Mouse (Mus musculus) lung, postnatal 0 days (tissue): Measurements from ENCODE around the gene Tango2. TPM values are rescaled to one million over a fixed set of nuclear protein-coding genes. Genes with fewer than 3 reads are reported as not detected.

Experiments
- ATAC-seq: fragments of 200-750 bp; cut with Nextera tagmentation; 2 replicates; pipeline ENCODE4 v1.8.0; 2017; ENCODE audit warnings: moderate library complexity
- DNase-seq: peaks from one replicate; pipeline ENCODE4 v3.0.0-alpha.2; 2016; ENCODE audit warnings: low spot score
- H3K27ac ChIP-seq: fragments of 300-500 bp; sonication (generic); 2 replicates; pipeline ENCODE4 v1.5.1; 2014; ENCODE audit warnings: antibody characterized with exemption, mild to moderate bottlenecking, low read length, mixed read lengths
- H3K27me3 ChIP-seq: fragments of 300-500 bp; sonication (generic); replicated peaks from 2 replicates; pipeline ENCODE4 v1.6.1; 2014; ENCODE audit warnings: low read length, mixed read lengths; ENCODE audit not compliant: insufficient read depth
- H3K36me3 ChIP-seq: fragments of 300-500 bp; sonication (generic); 2 replicates; pipeline ENCODE4 v1.6.1; 2014; ENCODE audit warnings: low read length, mixed read lengths; ENCODE audit not compliant: insufficient read depth
- H3K4me1 ChIP-seq: fragments of 300-500 bp; sonication (generic); 2 replicates; pipeline ENCODE4 v1.6.1; 2014; ENCODE audit warnings: antibody characterized with exemption, low read depth, low read length, mixed read lengths; ENCODE audit not compliant: insufficient read depth
- H3K4me2 ChIP-seq: fragments of 300-500 bp; sonication (generic); replicated peaks from 2 replicates; pipeline ENCODE4 v1.6.1; 2014; ENCODE audit warnings: low read depth, mild to moderate bottlenecking, low read length, moderate library complexity, mixed read lengths
- H3K4me3 ChIP-seq: fragments of 300-500 bp; sonication (generic); 2 replicates; pipeline ENCODE4 v1.5.1; 2014; ENCODE audit warnings: low read depth, low read length
- H3K9ac ChIP-seq: fragments of 300-500 bp; sonication (generic); replicated peaks from 2 replicates; pipeline ENCODE4 v1.6.1; 2014; ENCODE audit warnings: low read depth, mild to moderate bottlenecking
- H3K9me3 ChIP-seq: fragments of 300-500 bp; sonication (generic); 2 replicates; pipeline ENCODE4 v1.6.1; 2016; ENCODE audit warnings: low read length, mixed read lengths
- CTCF ChIP-seq: IDR thresholded peaks from 2 replicates; pipeline ENCODE4 v1.5.1; 2016; ENCODE audit warnings: antibody characterized with exemption, mild to moderate bottlenecking
- EP300 ChIP-seq: IDR thresholded peaks from 2 replicates; pipeline ENCODE4 v1.6.1; 2016; ENCODE audit warnings: antibody characterized with exemption, mild to moderate bottlenecking, control low read depth
- WGBS: fragments of 180-500 bp; shearing (Covaris S2); extraction: QIAGEN DNeasy Blood & Tissue Kit; methylation state at CpG from one replicate; pipeline ENCODE4 v1.1.7; 2014; 5-methylcytosine and 5-hydroxymethylcytosine counted together
- polyA plus RNA-seq: library from polyadenylated mRNA; unstranded; fragments of >200 nt; fragmentation: Nextera tagmentation; extraction: Ambion mirVana; gene quantifications from 2 replicates; pipeline ENCODE4 v1.2.1, GENCODE M21; 2015

Tango2 gene
- polyA plus RNA-seq, 1 experiment from 2014 or later = 25.2 TPM

- TF ChIP-seq CTCF (no peak), EP300 (no peak)
- ATAC-seq (peak; percentile 92), DNase-seq (peak; percentile 83)
- Histone ChIP-seq H3K4me1 (peaks cover 5% of the 10 kb centered on the region), H3K27ac (peak overlapping the region; percentile 86), H3K4me3 (peak overlapping the region; percentile 75), H3K9me3 (no peaks in the 10 kb centered on the region), H3K36me3 (peaks cover 7% of the 10 kb centered on the region; the same call in 1 of the 2 replicates), H3K27me3 (no peaks in the 10 kb centered on the region), H3K4me2 (peak overlapping the region; percentile 82), H3K9ac (peak overlapping the region; percentile 80)
- whole genome bisulfite sequencing = under 1% methylated on average over 13 of the region's 31 CpGs
These were observed 59.3 kb downstream of the Tango2 start for GRCm38 (mm10) chr16:18288581-18289061.

GRCm38 (mm10) chr16:18288166-18288565 is 59.7 kb downstream of the Tango2 start:
- Histone ChIP-seq H3K9ac (peak overlapping the region; percentile 80), H3K4me2 (peak overlapping the region; percentile 82), H3K4me1 (peaks cover 5% of the 10 kb centered on the region), H3K27ac (0 out of 2 replicates have a peak overlapping the region, but pooled peaks have one; percentile 86), H3K27me3 (no peaks in the 10 kb centered on the region), H3K4me3 (peak overlapping the region; percentile 75), H3K9me3 (no peaks in the 10 kb centered on the region), H3K36me3 (peaks cover 11% of the 10 kb centered on the region; the same call in 1 of the 2 replicates)
- under 1% methylated on average over 4 of the region's 4 CpGs for WGBS
- peak; percentile 31 for DNase-seq
- TF ChIP-seq EP300 (no peak), CTCF (no peak)
- ATAC-seq = no peak

- Histone ChIP-seq H3K9ac (no peak overlapping the region), H3K36me3 (peaks cover 40% of the 10 kb centered on the region), H3K4me2 (no peak overlapping the region), H3K9me3 (no peaks in the 10 kb centered on the region), H3K4me1 (no peaks in the 10 kb centered on the region), H3K27me3 (no peaks in the 10 kb centered on the region), H3K4me3 (no peak overlapping the region), H3K27ac (no peak overlapping the region)
- WGBS = 75% methylated on average over 2 of the region's 2 CpGs
- DNase-seq (no peak), ATAC-seq (no peak)
- TF ChIP-seq CTCF (no peak), EP300 (no peak)
These were observed 72.7 kb downstream of the Tango2 start for GRCm38 (mm10) chr16:18275166-18275565.

- peak; percentile 32 for DNase-seq
- 78% methylated on average over 5 of the region's 5 CpGs for WGBS
- Histone ChIP-seq H3K4me1 (no peaks in the 10 kb centered on the region), H3K4me3 (no peak overlapping the region), H3K27me3 (no peaks in the 10 kb centered on the region), H3K27ac (no peak overlapping the region), H3K9me3 (no peaks in the 10 kb centered on the region), H3K9ac (no peak overlapping the region), H3K36me3 (peaks cover 27% of the 10 kb centered on the region), H3K4me2 (no peak overlapping the region)
- peak; percentile 54 for TF ChIP-seq CTCF
- TF ChIP-seq EP300 = no peak
- no peak for ATAC-seq
These were observed 79.7 kb downstream of the Tango2 start for GRCm38 (mm10) chr16:18268182-18268581.

- 81% methylated on average over 2 of the region's 2 CpGs for WGBS
- ATAC-seq = no peak
- Histone ChIP-seq H3K27ac (no peak overlapping the region), H3K9ac (no peak overlapping the region), H3K27me3 (no peaks in the 10 kb centered on the region), H3K9me3 (no peaks in the 10 kb centered on the region), H3K4me2 (no peak overlapping the region), H3K36me3 (peaks cover 38% of the 10 kb centered on the region), H3K4me1 (no peaks in the 10 kb centered on the region), H3K4me3 (no peak overlapping the region)
- DNase-seq = no peak
- TF ChIP-seq EP300 (no peak), CTCF (no peak)
These were observed 82.9 kb downstream of the Tango2 start for GRCm38 (mm10) chr16:18265024-18265423.

- TF ChIP-seq EP300 = no peak
- TF ChIP-seq CTCF = no peak
- no peaks in the 10 kb centered on the region for H3K27me3 ChIP-seq
- H3K9ac ChIP-seq = no peak within 1 kb of the TSS
- ATAC-seq (no peak), DNase-seq (no peak)
- H3K27ac ChIP-seq = no peak within 1 kb of the TSS
- 98% methylated on average over 2 of the region's 2 CpGs for WGBS
- H3K4me2 ChIP-seq = no peak within 1 kb of the TSS
- H3K4me1 ChIP-seq = no peaks in the 10 kb centered on the region
- no peaks in the 10 kb centered on the region for H3K9me3 ChIP-seq
- no peak within 1 kb of the TSS for H3K4me3 ChIP-seq
- H3K36me3 ChIP-seq = peaks cover 59% of the 10 kb centered on the region; the same call in 1 of the 2 replicates
These were observed 89.7 kb downstream of the Tango2 start, which contains the start of gene Gm49776 for GRCm38 (mm10) chr16:18258221-18258620. Gene Gm49776 (minus strand): TSS chr16:18258321.

- DNase-seq = no peak
- no peaks in the 10 kb centered on the region for H3K9me3 ChIP-seq
- no peak for ATAC-seq
- no peak overlapping the region for H3K27ac ChIP-seq
- H3K36me3 ChIP-seq = peaks cover 38% of the 10 kb centered on the region; the same call in 1 of the 2 replicates
- WGBS = 82% methylated on average over 1 of the region's 1 CpGs
- no peak overlapping the region for H3K4me2 ChIP-seq
- H3K27me3 ChIP-seq = no peaks in the 10 kb centered on the region
- no peak for TF ChIP-seq CTCF
- no peak overlapping the region for H3K9ac ChIP-seq
- H3K4me3 ChIP-seq = no peak overlapping the region
- peaks cover 12% of the 10 kb centered on the region for H3K4me1 ChIP-seq
These were observed 94.0 kb downstream of the Tango2 start for GRCm38 (mm10) chr16:18253866-18254265.
